In genomic region chr5:28013619-28014273, GRCm38 (mm10) we compare ENCODE assay signal across 27 mouse cellular contexts. TPM values are rescaled to one million over a fixed set of nuclear protein-coding genes. Genes with fewer than 3 reads are reported as not detected.
DNase-seq lines count a peak whose midpoint lies in the region; ATAC-seq and TF ChIP-seq lines count a peak whose summit lies in the region.
"Had no signal": no experiment of that assay in that cellular context is flagged by ENCODE, and none has a peak within 500 bp of the region (broad histone marks: within the 10 kb centered on the region; RNA-seq: fewer than 3 reads in every experiment).

No protein-coding gene starts in this region.

- H3K27ac ChIP-seq in lung, embryonic 14.5 days (ENCODE audit: low read depth) = no peak overlapping the region
- H3K27ac ChIP-seq: embryonic facial prominence, embryonic 10.5 days; forebrain, embryonic 12.5 days; hindbrain, embryonic 14.5 days; limb, embryonic 10.5 days; liver, embryonic 13.5 days; midbrain, embryonic 13.5 days; neural tube, embryonic 15.5 days had no signal

- no peak overlapping the region for H3K4me2 ChIP-seq in lung, embryonic 14.5 days
- H3K4me2 ChIP-seq: forebrain, embryonic 12.5 days; heart, embryonic 11.5 days; hindbrain, embryonic 14.5 days; liver, embryonic 13.5 days; midbrain, embryonic 13.5 days; neural tube, embryonic 15.5 days had no signal

- no peaks in the 10 kb centered on the region for H3K4me1 ChIP-seq in lung, embryonic 14.5 days (ENCODE audit: insufficient read depth)
- H3K4me1 ChIP-seq: embryonic facial prominence, embryonic 10.5 days; forebrain, embryonic 12.5 days; limb, embryonic 10.5 days; midbrain, embryonic 13.5 days; neural tube, embryonic 15.5 days had no signal

- no peak overlapping the region for H3K4me3 ChIP-seq in lung, embryonic 14.5 days (ENCODE audit: low read depth, low read length)
- H3K4me3 ChIP-seq: embryonic facial prominence, embryonic 10.5 days; forebrain, embryonic 12.5 days; limb, embryonic 10.5 days; liver, embryonic 13.5 days; midbrain, embryonic 13.5 days; myocyte; neural tube, embryonic 15.5 days had no signal

- H3K27me3 ChIP-seq in lung, embryonic 14.5 days (ENCODE audit: insufficient read depth, low read length) = no peaks in the 10 kb centered on the region
- H3K27me3 ChIP-seq: CH12.LX; forebrain, embryonic 12.5 days; liver, embryonic 13.5 days; midbrain, embryonic 13.5 days; neural tube, embryonic 15.5 days had no signal

- ATAC-seq in lung, embryonic 14.5 days (ENCODE audit: insufficient read depth) = no peak
- peak; percentile 92 for ATAC-seq in megakaryocyte progenitor cell, adult 5-6 weeks (replicated peaks; ENCODE audit: poor library complexity)
- ATAC-seq: midbrain, embryonic 13.5 days had no signal

- H3K36me3 ChIP-seq in lung, embryonic 14.5 days (ENCODE audit: insufficient read depth) = no peaks in the 10 kb centered on the region
- H3K36me3 ChIP-seq: embryonic facial prominence, embryonic 10.5 days; forebrain, embryonic 12.5 days; limb, embryonic 10.5 days; liver, embryonic 13.5 days; midbrain, embryonic 13.5 days; neural tube, embryonic 15.5 days had no signal

- H3K9me3 ChIP-seq in lung, embryonic 14.5 days (ENCODE audit: low read depth, low read length) = no peaks in the 10 kb centered on the region
- H3K9me3 ChIP-seq: embryonic facial prominence, embryonic 10.5 days; forebrain, embryonic 12.5 days; limb, embryonic 10.5 days; liver, embryonic 13.5 days; midbrain, embryonic 13.5 days; neural tube, embryonic 15.5 days had no signal

- TF ChIP-seq CTCF in lung, embryonic 14.5 days (IDR thresholded peaks at IDR 0.05; ENCODE audit: low read depth) = no peak

- DNase-seq in lung, embryonic 14.5 days = peak; percentile 12
- no peak for DNase-seq in lung, postnatal 25 days (ENCODE audit: low spot score)
- DNase-seq in 416B (ENCODE audit: low read depth) = peak; percentile 93
- DNase-seq in c-Kit-positive CD71-positive TER-119-negative erythroid progenitor cells, embryonic 14.5 days (ENCODE audit: low read depth) = peak; percentile 7
- no peak for DNase-seq in frontal cortex, postnatal 25 days (ENCODE audit: low spot score in 2 of 2)
- no peak for DNase-seq in adrenal gland, postnatal 10 days
- DNase-seq: adrenal gland, postnatal 36 days; cerebellum, adult 18-20 months; cerebellum, postnatal 25 days; gastrocnemius, postnatal 25 days; heart, postnatal 14 days; kidney, adult 11 months; liver, embryonic 13.5 days; lung, postnatal 4 days; right cerebral cortex, postnatal 14 days; spleen, adult 18-20 months; thymus, adult 2 months had no signal

- WGBS in lung, embryonic 14.5 days = 35% methylated on average over 6 of the region's 6 CpGs

- no peak overlapping the region for H3K9ac ChIP-seq in lung, embryonic 14.5 days
- H3K9ac ChIP-seq: forebrain, embryonic 12.5 days; hindbrain, embryonic 14.5 days; liver, embryonic 13.5 days; midbrain, embryonic 13.5 days; neural tube, embryonic 15.5 days had no signal

RNA-seq across cellular contexts. Expression of gene Insig1, which starts 57.4 kb away (rescaled TPM):
- 66.5 and 74.8 TPM in 2 replicates for polyA plus RNA-seq in lung, embryonic 14.5 days (2014; fragmentation: Nextera tagmentation; extraction: Ambion mirVana)
- 16.5 and 19.3 TPM in 2 replicates for total RNA-seq in megakaryocyte progenitor cell, adult 5-6 weeks (2015)
- 20.2 and 27.8 TPM in 2 replicates for total RNA-seq in megakaryocyte progenitor cell, adult 5-6 weeks (2017)
- total RNA-seq in adrenal gland, postnatal 10 days (2021) = 10 to 100 TPM; 67.2 to 71.2 TPM

Comparison
In these comparisons a context has a peak if more than half of its experiments do, and no peak if none do; other contexts are left out.
1. DNase-seq: peak in lung, embryonic 14.5 days (single experiment), 416B (single experiment) and c-Kit-positive CD71-positive TER-119-negative erythroid progenitor cells, embryonic 14.5 days (single experiment); none in lung, postnatal 25 days (single experiment), frontal cortex, postnatal 25 days (0 of 2) and adrenal gland, postnatal 10 days (single experiment).